Mouse (Mus musculus): Measurements from ENCODE around the gene Ttll7. TPM values are rescaled to one million over a fixed set of nuclear protein-coding genes. Genes with fewer than 3 reads are reported as not detected.

The Ttll7 gene
- polyA plus RNA-seq, 1 experiment from 2014 or later, result 6.3 TPM

GRCm38 (mm10) chr3:146927311-146928015 is 75.3 kb downstream of the Ttll7 start:
- no peak overlapping the region for H3K4me2 ChIP-seq
- WGBS, result 85% methylated on average over 6 of the region's 6 CpGs

DNA sequence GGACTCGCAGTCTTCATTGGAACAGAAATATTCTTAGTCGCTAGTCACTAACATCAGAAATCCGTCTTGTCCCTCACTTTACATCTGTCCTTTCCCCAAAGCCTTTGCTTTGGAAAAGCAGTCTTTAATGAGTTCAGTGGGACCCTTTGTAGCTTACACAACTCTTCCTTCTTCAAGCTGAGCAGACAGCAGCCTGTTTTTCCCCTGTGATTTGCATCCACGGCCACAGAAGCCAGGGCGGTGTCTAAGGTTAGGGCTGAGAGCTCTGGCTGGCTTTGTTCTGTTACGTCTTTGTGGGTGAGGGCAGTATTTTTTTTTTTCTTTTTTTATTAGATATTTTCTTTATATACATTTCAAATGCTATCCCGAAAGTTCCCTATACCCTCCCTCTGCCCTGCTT is 76.0 kb downstream of the Ttll7 start:
- Histone ChIP-seq H3K9ac (ENCODE audit: low read length) (no peak overlapping the region), H3K36me3 (ENCODE audit: control insufficient read depth, insufficient read depth, low read length) (no peaks in the 10 kb centered on the region), H3K9me3 (ENCODE audit: control insufficient read depth, low read length) (no peaks in the 10 kb centered on the region), H3K27ac (ENCODE audit: low read depth, low read length) (no peak overlapping the region), H3K4me1 (ENCODE audit: control insufficient read depth, insufficient read depth, low read length) (no peaks in the 10 kb centered on the region), H3K27me3 (ENCODE audit: control insufficient read depth, insufficient read depth, low read length) (no peaks in the 10 kb centered on the region), H3K4me3 (ENCODE audit: low read depth, low read length) (no peak overlapping the region), H3K4me2 (no peak overlapping the region)
- WGBS, result 94% methylated on average over 7 of the region's 7 CpGs
- ATAC-seq (ENCODE audit: low FRiP score) (no peak), DNase-seq (ENCODE audit: low spot score, missing footprints) (no peak)

More at GRCm38 (mm10) chr3:146927311-146928015, 75.3 kb downstream of the Ttll7 start:
- Histone ChIP-seq H3K4me1 (ENCODE audit: control insufficient read depth, insufficient read depth, low read length) (no peaks in the 10 kb centered on the region), H3K27ac (ENCODE audit: low read depth, low read length) (no peak overlapping the region), H3K9ac (ENCODE audit: low read length) (no peak overlapping the region), H3K36me3 (ENCODE audit: control insufficient read depth, insufficient read depth, low read length) (no peaks in the 10 kb centered on the region), H3K27me3 (ENCODE audit: control insufficient read depth, insufficient read depth, low read length) (no peaks in the 10 kb centered on the region), H3K4me3 (ENCODE audit: low read depth, low read length) (no peak overlapping the region), H3K9me3 (ENCODE audit: control insufficient read depth, low read length) (no peaks in the 10 kb centered on the region)
- DNase-seq (ENCODE audit: low spot score, missing footprints) (no peak), ATAC-seq (ENCODE audit: low FRiP score) (no peak)

- WGBS, result 77% methylated on average over 5 of the region's 5 CpGs
Measured at GRCm38 (mm10) chr3:146929011-146929410, 76.8 kb downstream of the Ttll7 start.

DNA sequence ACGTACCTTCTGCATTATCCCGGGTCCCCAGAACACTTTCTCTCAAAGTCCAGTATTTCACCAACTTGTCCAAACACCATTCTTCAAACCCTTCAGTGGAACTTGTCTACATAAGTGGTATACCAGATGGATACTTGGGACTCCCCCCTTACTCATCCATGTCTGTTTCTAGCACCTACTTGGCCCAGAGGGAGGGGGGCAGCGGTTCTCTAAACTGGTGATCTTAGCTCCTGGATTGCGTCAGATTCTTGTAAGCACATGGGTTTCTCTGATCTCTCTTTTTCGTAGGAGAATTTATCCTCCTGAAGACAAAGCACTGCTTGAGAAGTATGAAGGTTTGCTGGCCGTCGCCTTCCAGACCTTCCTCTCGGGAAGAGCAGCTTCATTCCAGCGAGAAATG is 79.0 kb downstream of the Ttll7 start:
- H3K27ac ChIP-seq (ENCODE audit: low read depth, low read length), result no peak overlapping the region
- ATAC-seq (ENCODE audit: low FRiP score), result no peak
- 95% methylated on average over 9 of the region's 9 CpGs for WGBS

More at GRCm38 (mm10) chr3:146929011-146929410, 76.8 kb downstream of the Ttll7 start:
- Histone ChIP-seq H3K4me2 (no peak overlapping the region), H3K36me3 (ENCODE audit: control insufficient read depth, insufficient read depth, low read length) (no peaks in the 10 kb centered on the region), H3K9ac (ENCODE audit: low read length) (no peak overlapping the region), H3K4me1 (ENCODE audit: control insufficient read depth, insufficient read depth, low read length) (no peaks in the 10 kb centered on the region), H3K27ac (ENCODE audit: low read depth, low read length) (no peak overlapping the region), H3K4me3 (ENCODE audit: low read depth, low read length) (no peak overlapping the region), H3K9me3 (ENCODE audit: control insufficient read depth, low read length) (no peaks in the 10 kb centered on the region), H3K27me3 (ENCODE audit: control insufficient read depth, insufficient read depth, low read length) (no peaks in the 10 kb centered on the region)
- DNase-seq (ENCODE audit: low spot score, missing footprints) (no peak), ATAC-seq (ENCODE audit: low FRiP score) (no peak)

DNA sequence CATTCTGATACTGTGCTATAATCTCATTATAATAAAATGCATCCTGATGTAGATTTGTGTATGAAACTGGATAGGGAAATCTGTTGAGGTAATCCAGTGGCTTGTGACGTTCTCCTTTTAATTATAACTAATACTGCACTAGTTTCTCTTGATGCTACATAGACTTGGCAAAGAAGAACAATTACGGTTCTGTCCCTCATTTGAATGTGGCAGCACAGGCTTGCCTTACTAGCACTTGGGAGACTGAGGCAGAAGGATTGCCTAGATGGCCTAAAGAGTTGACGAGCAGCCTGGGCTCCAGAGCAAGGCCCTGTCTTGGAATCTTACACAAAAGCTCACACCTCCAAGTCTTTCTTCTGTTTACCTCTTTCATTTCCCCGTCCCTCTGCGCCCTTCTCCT is 80.3 kb downstream of the Ttll7 start:
- Histone ChIP-seq H3K9ac (ENCODE audit: low read length) (no peak overlapping the region), H3K9me3 (ENCODE audit: control insufficient read depth, low read length) (no peaks in the 10 kb centered on the region), H3K36me3 (ENCODE audit: control insufficient read depth, insufficient read depth, low read length) (no peaks in the 10 kb centered on the region), H3K4me2 (no peak overlapping the region), H3K27ac (ENCODE audit: low read depth, low read length) (no peak overlapping the region), H3K4me3 (ENCODE audit: low read depth, low read length) (no peak overlapping the region), H3K4me1 (ENCODE audit: control insufficient read depth, insufficient read depth, low read length) (no peaks in the 10 kb centered on the region), H3K27me3 (ENCODE audit: control insufficient read depth, insufficient read depth, low read length) (no peaks in the 10 kb centered on the region)
- ATAC-seq (ENCODE audit: low FRiP score) (no peak), DNase-seq (ENCODE audit: low spot score, missing footprints) (no peak)
- WGBS, result 84% methylated on average over 5 of the region's 5 CpGs

More for the DNA sequence above, 79.0 kb downstream of the Ttll7 start:
- H3K4me2 ChIP-seq, result no peak overlapping the region
- no peaks in the 10 kb centered on the region for H3K4me1 ChIP-seq (ENCODE audit: control insufficient read depth, insufficient read depth, low read length)
- DNase-seq (ENCODE audit: low spot score, missing footprints), result no peak
- H3K4me3 ChIP-seq (ENCODE audit: low read depth, low read length), result no peak overlapping the region
- H3K9me3 ChIP-seq (ENCODE audit: control insufficient read depth, low read length), result no peaks in the 10 kb centered on the region
- no peak overlapping the region for H3K9ac ChIP-seq (ENCODE audit: low read length)
- H3K36me3 ChIP-seq (ENCODE audit: control insufficient read depth, insufficient read depth, low read length), result no peaks in the 10 kb centered on the region
- H3K27me3 ChIP-seq (ENCODE audit: control insufficient read depth, insufficient read depth, low read length), result no peaks in the 10 kb centered on the region

DNA sequence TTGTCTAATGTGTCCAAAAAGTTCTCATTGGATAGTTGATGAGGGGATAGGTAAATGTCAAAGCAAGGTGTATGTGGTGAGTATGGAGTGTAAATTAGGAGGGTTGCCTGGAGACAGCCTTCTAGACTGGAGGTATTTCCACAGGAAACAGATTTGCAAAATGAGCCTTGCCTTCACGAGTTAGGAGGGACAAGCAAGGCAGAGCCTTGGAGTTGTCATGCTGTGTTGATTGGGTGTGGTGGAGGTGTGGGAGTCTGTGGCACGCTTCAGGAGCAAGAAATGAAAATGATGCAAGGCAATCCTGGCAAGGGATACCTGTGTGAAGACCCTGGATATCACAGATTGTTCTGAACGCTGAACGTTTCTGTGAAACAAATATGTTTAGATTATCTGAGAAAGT is 84.7 kb downstream of the Ttll7 start:
- DNase-seq (ENCODE audit: low spot score, missing footprints) (no peak), ATAC-seq (ENCODE audit: low FRiP score) (no peak)
- Histone ChIP-seq H3K27me3 (ENCODE audit: control insufficient read depth, insufficient read depth, low read length) (no peaks in the 10 kb centered on the region), H3K9ac (ENCODE audit: low read length) (no peak overlapping the region), H3K36me3 (ENCODE audit: control insufficient read depth, insufficient read depth, low read length) (no peaks in the 10 kb centered on the region), H3K4me3 (ENCODE audit: low read depth, low read length) (no peak overlapping the region), H3K9me3 (ENCODE audit: control insufficient read depth, low read length) (no peaks in the 10 kb centered on the region), H3K4me1 (ENCODE audit: control insufficient read depth, insufficient read depth, low read length) (peaks cover 2% of the 10 kb centered on the region; the same call in 1 of the 2 replicates), H3K4me2 (no peak overlapping the region), H3K27ac (ENCODE audit: low read depth, low read length) (no peak overlapping the region)
- 84% methylated on average over 4 of the region's 4 CpGs for WGBS

- H3K27ac ChIP-seq (ENCODE audit: low read depth, low read length), result no peak overlapping the region
- H3K4me2 ChIP-seq, result 0 out of 2 replicates have a peak overlapping the region, but pooled peaks have one; percentile 15
- H3K36me3 ChIP-seq (ENCODE audit: control insufficient read depth, insufficient read depth, low read length), result no peaks in the 10 kb centered on the region
- DNase-seq (ENCODE audit: low spot score, missing footprints), result peak; percentile 89
- no peaks in the 10 kb centered on the region for H3K27me3 ChIP-seq (ENCODE audit: control insufficient read depth, insufficient read depth, low read length)
- no peaks in the 10 kb centered on the region for H3K9me3 ChIP-seq (ENCODE audit: control insufficient read depth, low read length)
- peak overlapping the region; percentile 22; the same call in 1 of the 2 replicates for H3K9ac ChIP-seq (ENCODE audit: low read length)
- 27% methylated on average over 21 of the region's 21 CpGs for WGBS
- H3K4me1 ChIP-seq (ENCODE audit: control insufficient read depth, insufficient read depth, low read length), result peaks cover 2% of the 10 kb centered on the region; the same call in 1 of the 2 replicates
- no peak overlapping the region for H3K4me3 ChIP-seq (ENCODE audit: low read depth, low read length)
- peak; percentile 93 for ATAC-seq (ENCODE audit: low FRiP score)
Measured at GRCm38 (mm10) chr3:146939391-146940250, 87.5 kb downstream of the Ttll7 start.

- Histone ChIP-seq H3K9me3 (ENCODE audit: control insufficient read depth, low read length) (no peaks in the 10 kb centered on the region), H3K9ac (ENCODE audit: low read length) (no peak overlapping the region), H3K27me3 (ENCODE audit: control insufficient read depth, insufficient read depth, low read length) (no peaks in the 10 kb centered on the region), H3K36me3 (ENCODE audit: control insufficient read depth, insufficient read depth, low read length) (no peaks in the 10 kb centered on the region), H3K4me1 (ENCODE audit: control insufficient read depth, insufficient read depth, low read length) (peaks cover 2% of the 10 kb centered on the region; the same call in 1 of the 2 replicates), H3K4me2 (no peak overlapping the region), H3K4me3 (ENCODE audit: low read depth, low read length) (no peak overlapping the region), H3K27ac (ENCODE audit: low read depth, low read length) (no peak overlapping the region)
- DNase-seq (ENCODE audit: low spot score, missing footprints) (no peak), ATAC-seq (ENCODE audit: low FRiP score) (no peak)
- 92% methylated on average over 2 of the region's 2 CpGs for WGBS
Measured at GRCm38 (mm10) chr3:146943101-146943500, 90.9 kb downstream of the Ttll7 start.

- ATAC-seq (ENCODE audit: low FRiP score), result peak; percentile 67
- no peaks in the 10 kb centered on the region for H3K9me3 ChIP-seq (ENCODE audit: control insufficient read depth, low read length)
- no peaks in the 10 kb centered on the region for H3K36me3 ChIP-seq (ENCODE audit: control insufficient read depth, insufficient read depth, low read length)
- no peak overlapping the region for H3K9ac ChIP-seq (ENCODE audit: low read length)
- no peak overlapping the region for H3K4me2 ChIP-seq
- no peak for DNase-seq (ENCODE audit: low spot score, missing footprints)
- H3K27ac ChIP-seq (ENCODE audit: low read depth, low read length), result no peak overlapping the region
- H3K4me3 ChIP-seq (ENCODE audit: low read depth, low read length), result no peak overlapping the region
- WGBS, result 36% methylated on average over 2 of the region's 2 CpGs
- no peaks in the 10 kb centered on the region for H3K27me3 ChIP-seq (ENCODE audit: control insufficient read depth, insufficient read depth, low read length)
- no peaks in the 10 kb centered on the region for H3K4me1 ChIP-seq (ENCODE audit: control insufficient read depth, insufficient read depth, low read length)
Measured at GRCm38 (mm10) chr3:146945342-146945741, 93.2 kb downstream of the Ttll7 start.
